Comparison of ENCODE assay signal across 8 mouse cellular contexts in the genomic region with DNA sequence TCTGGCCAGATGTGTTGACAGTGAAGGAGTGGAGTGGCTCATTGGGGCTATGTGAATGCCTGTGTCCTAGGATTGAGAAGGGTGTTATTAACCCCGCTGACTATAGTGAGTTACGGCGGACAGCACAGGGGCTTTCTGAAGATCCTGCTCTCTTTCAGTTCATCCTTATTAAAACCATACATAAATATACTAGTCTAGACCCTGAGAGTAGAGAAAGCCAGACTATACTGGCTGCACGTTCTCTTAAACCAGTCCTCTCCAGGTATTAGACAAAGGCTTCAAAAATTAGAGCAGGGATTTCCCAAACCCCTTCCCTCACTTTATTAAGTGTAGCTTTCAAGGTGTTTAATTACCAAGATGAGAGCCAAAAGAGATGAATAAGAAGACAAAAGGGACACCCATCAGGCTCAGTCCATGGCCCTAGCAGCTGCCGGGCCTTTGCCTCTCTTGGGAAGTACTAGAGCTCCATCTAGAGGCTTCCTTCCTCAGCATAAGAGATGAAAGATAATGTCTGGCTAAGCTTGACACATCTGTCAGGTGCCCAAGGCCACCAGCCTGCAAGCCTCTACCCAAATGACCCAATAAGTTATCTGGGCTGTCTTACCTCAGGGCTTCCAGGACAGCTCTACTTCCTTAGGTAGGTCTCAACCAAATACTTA. TPM values are rescaled to one million over a fixed set of nuclear protein-coding genes. Genes with fewer than 3 reads are reported as not detected.
A peak's percentile ranks its signal among the peaks of the same experiment; 100 is the strongest.
DNase-seq lines count a peak whose midpoint lies in the region; ATAC-seq and TF ChIP-seq lines count a peak whose summit lies in the region.

No protein-coding gene starts in this region.

- no peaks in the 10 kb centered on the region for H3K9me3 ChIP-seq in heart, embryonic 10.5 days
- no peaks in the 10 kb centered on the region for H3K9me3 ChIP-seq in kidney, embryonic 14.5 days (ENCODE audit: control insufficient read depth, low read length)
- no peaks in the 10 kb centered on the region for H3K9me3 ChIP-seq in limb, embryonic 13.5 days

- WGBS in heart, adult 2 months: 65% methylated on average over 5 of the region's 5 CpGs
- WGBS in heart, embryonic 10.5 days: 64% methylated on average over 5 of the region's 5 CpGs
- 65% methylated on average over 5 of the region's 5 CpGs for WGBS in bone marrow, adult 2 months
- WGBS in kidney, embryonic 14.5 days: 56% methylated on average over 5 of the region's 5 CpGs
- WGBS in limb, embryonic 13.5 days: 33% methylated on average over 5 of the region's 5 CpGs

- intact Hi-C loops in heart, adult 2 months (cut with DNase I): loop anchor here (1.0 to 5.0 kb wide), 2 partner anchors 83 to 209 kb away; no protein-coding TSS in a partner anchor

- H3K9ac ChIP-seq in heart, adult 2 months (ENCODE audit: low read depth, low read length): no peak overlapping the region
- H3K9ac ChIP-seq in kidney, embryonic 14.5 days (ENCODE audit: low read depth, low read length): no peak overlapping the region
- peak overlapping the region; percentile 31; the same call in 1 of the 2 replicates for H3K9ac ChIP-seq in limb, embryonic 13.5 days

- no peak overlapping the region for H3K4me3 ChIP-seq in heart, adult 2 months
- no peak overlapping the region for H3K4me3 ChIP-seq in heart, embryonic 10.5 days
- H3K4me3 ChIP-seq in bone marrow, adult 2 months (replicated peaks; ENCODE audit: control insufficient read depth, low read depth, low read length): no peak overlapping the region
- H3K4me3 ChIP-seq in kidney, embryonic 14.5 days (ENCODE audit: low read length): no peak overlapping the region
- H3K4me3 ChIP-seq in limb, embryonic 13.5 days: no peak overlapping the region

- ATAC-seq in kidney, embryonic 14.5 days (ENCODE audit: low FRiP score, low TSS enrichment): peak; percentile 60; the same call in 1 of the 2 replicates
- peak; percentile 84 for ATAC-seq in limb, embryonic 13.5 days (ENCODE audit: low FRiP score, low read depth)

- H3K27me3 ChIP-seq in heart, adult 2 months (ENCODE audit: control insufficient read depth, insufficient read depth, low read length): peaks cover under 1% of the 10 kb centered on the region; the same call in 1 of the 2 replicates
- peaks cover 8% of the 10 kb centered on the region for H3K27me3 ChIP-seq in heart, embryonic 10.5 days (ENCODE audit: insufficient read depth, poor library complexity, severe bottlenecking)
- peaks cover 2% of the 10 kb centered on the region; the same call in 1 of the 2 replicates for H3K27me3 ChIP-seq in kidney, embryonic 14.5 days (ENCODE audit: control insufficient read depth, insufficient read depth, low read length)
- H3K27me3 ChIP-seq in limb, embryonic 13.5 days: no peaks in the 10 kb centered on the region

- peak; percentile 77 for TF ChIP-seq CTCF in heart, adult 2 months (IDR thresholded peaks at IDR 0.05)
- TF ChIP-seq CTCF in bone marrow, adult 2 months (IDR thresholded peaks at IDR 0.05; ENCODE audit: control insufficient read depth, insufficient read depth, low read length): peak; percentile 48

- no peak overlapping the region for H3K4me2 ChIP-seq in kidney, embryonic 14.5 days (replicated peaks; ENCODE audit: low read depth, low read length)
- no peak overlapping the region for H3K4me2 ChIP-seq in limb, embryonic 13.5 days (replicated peaks)

- TF ChIP-seq EP300 in heart, adult 2 months (IDR thresholded peaks at IDR 0.05; ENCODE audit: insufficient read depth, low read depth, low read length): no peak

- no peak overlapping the region for H3K27ac ChIP-seq in heart, adult 2 months
- H3K27ac ChIP-seq in heart, embryonic 10.5 days: no peak overlapping the region
- no peak overlapping the region for H3K27ac ChIP-seq in bone marrow, adult 2 months (ENCODE audit: control insufficient read depth, insufficient read depth, low read depth, low read length, poor library complexity)
- H3K27ac ChIP-seq in kidney, embryonic 14.5 days (ENCODE audit: low read depth, low read length): no peak overlapping the region
- no peak overlapping the region for H3K27ac ChIP-seq in limb, embryonic 13.5 days

- H3K4me1 ChIP-seq in heart, adult 2 months (ENCODE audit: control insufficient read depth, insufficient read depth, low read length): no peaks in the 10 kb centered on the region
- no peaks in the 10 kb centered on the region for H3K4me1 ChIP-seq in heart, embryonic 10.5 days
- no peaks in the 10 kb centered on the region for H3K4me1 ChIP-seq in bone marrow, adult 2 months (ENCODE audit: control insufficient read depth, insufficient read depth, low read length)
- H3K4me1 ChIP-seq in kidney, embryonic 14.5 days (ENCODE audit: control insufficient read depth, insufficient read depth, low read length): 0 out of 2 replicates have a peak, but pooled peaks cover under 1% of the 10 kb centered on the region
- peaks cover 11% of the 10 kb centered on the region for H3K4me1 ChIP-seq in limb, embryonic 13.5 days

- no peaks in the 10 kb centered on the region for H3K79me2 ChIP-seq in heart, adult 2 months (replicated peaks; ENCODE audit: control insufficient read depth, insufficient read depth, low read length)

- no peaks in the 10 kb centered on the region for H3K36me3 ChIP-seq in heart, adult 2 months (ENCODE audit: control insufficient read depth, insufficient read depth, low read length)
- H3K36me3 ChIP-seq in heart, embryonic 10.5 days: no peaks in the 10 kb centered on the region
- H3K36me3 ChIP-seq in kidney, embryonic 14.5 days (ENCODE audit: control insufficient read depth, insufficient read depth, low read length): no peaks in the 10 kb centered on the region
- H3K36me3 ChIP-seq in limb, embryonic 13.5 days: no peaks in the 10 kb centered on the region

- no peak for TF ChIP-seq POLR2A in heart, adult 2 months (IDR thresholded peaks at IDR 0.05; ENCODE audit: insufficient read depth, low read depth, low read length)
- TF ChIP-seq POLR2A in bone marrow, adult 2 months (IDR thresholded peaks at IDR 0.05; ENCODE audit: borderline replicate concordance, control insufficient read depth, low read depth, low read length): no peak

- DNase-seq in heart, adult 2 months: peak in 1 of 2 experiments; percentile 9
- no peak for DNase-seq in heart, embryonic 10.5 days (ENCODE audit: low spot score)
- DNase-seq in forelimb bud, embryonic 11.5 days (ENCODE audit: low read depth, low spot score): peak; percentile 60
- peak; percentile 54 for DNase-seq in neural tube, embryonic 10.5 days (ENCODE audit: extremely low spot score, low spot score)
- DNase-seq in testis, postnatal 10 days (ENCODE audit: low spot score): no peak

RNA-seq across cellular contexts. Expression of a gene that starts 42.0 kb away (rescaled TPM):
- total RNA-seq in heart, adult 2 months (2021): 10 to 100 TPM; 23.5 to 26.7 TPM
- 4.7 and 10.9 TPM in 2 replicates for polyA plus RNA-seq in heart, adult 2 months (2012; rRNA removed)
- polyA plus RNA-seq in heart, embryonic 10.5 days (2016; fragmentation: Nextera tagmentation; extraction: Ambion mirVana): 31.0 and 31.2 TPM in 2 replicates
- 9.8 and 17.7 TPM in 2 replicates for polyA plus RNA-seq in bone marrow, adult 2 months (2011; ENCODE audit: insufficient read depth, insufficient read length, low replicate concordance, missing spikeins)
- polyA plus RNA-seq in kidney, embryonic 14.5 days (2014; fragmentation: Nextera tagmentation; extraction: Ambion mirVana): 26.7 and 49.9 TPM in 2 replicates
- 34.7 and 38.7 TPM in 2 replicates for polyA plus RNA-seq in limb, embryonic 13.5 days (2015; fragmentation: Nextera tagmentation; extraction: Ambion mirVana)

RNA-seq across cellular contexts. Expression of a gene that starts 57.0 kb away (rescaled TPM):
- not detected for total RNA-seq in heart, adult 2 months (2021)
- 0.23 TPM in 1 of 2 replicates, not detected in the other for polyA plus RNA-seq in heart, adult 2 months (2012; rRNA removed)
- polyA plus RNA-seq in heart, embryonic 10.5 days (2016; fragmentation: Nextera tagmentation; extraction: Ambion mirVana): 63.7 and 204 TPM in 2 replicates
- 1.7 and 23.1 TPM in 2 replicates for polyA plus RNA-seq in bone marrow, adult 2 months (2011; ENCODE audit: insufficient read depth, insufficient read length, low replicate concordance, missing spikeins)
- polyA plus RNA-seq in kidney, embryonic 14.5 days (2014; fragmentation: Nextera tagmentation; extraction: Ambion mirVana): 103 and 140 TPM in 2 replicates
- 572 and 589 TPM in 2 replicates for polyA plus RNA-seq in limb, embryonic 13.5 days (2015; fragmentation: Nextera tagmentation; extraction: Ambion mirVana)

Comparison
In these comparisons a context has a peak if more than half of its experiments do, and no peak if none do; other contexts are left out.
1. DNase-seq: peak in forelimb bud, embryonic 11.5 days (single experiment) and neural tube, embryonic 10.5 days (single experiment); none in heart, embryonic 10.5 days (single experiment) and testis, postnatal 10 days (single experiment).